8 mouse cellular contexts compared by ENCODE assay signal in the genomic region with DNA sequence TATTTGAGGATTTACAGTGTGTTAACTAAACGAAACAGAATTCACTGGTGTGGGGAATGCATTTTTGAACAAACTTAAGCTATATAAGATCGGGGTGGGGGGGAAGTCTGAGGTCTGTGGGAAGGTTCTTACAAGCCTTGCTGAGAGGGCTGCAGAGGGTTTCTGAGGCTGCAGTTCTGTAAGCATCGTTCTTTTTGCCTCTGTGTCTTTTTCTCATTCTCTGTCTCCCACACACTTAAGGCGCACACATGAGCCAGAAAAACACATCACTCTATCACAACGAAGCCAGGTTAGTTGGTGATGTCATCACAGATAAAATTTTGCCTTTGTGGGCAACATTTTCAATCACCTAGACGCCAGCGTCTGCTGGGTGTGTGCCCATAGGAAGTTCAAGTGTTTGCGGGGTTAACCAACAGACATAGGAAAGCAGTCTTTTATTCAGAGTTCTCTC.
DNase-seq lines count a peak whose midpoint lies in the region; ATAC-seq and TF ChIP-seq lines count a peak whose summit lies in the region.

No protein-coding gene starts in this region.

- H3K4me1 ChIP-seq in embryonic facial prominence, embryonic 10.5 days = peaks cover 37% of the 10 kb centered on the region
- H3K4me1 ChIP-seq in hindbrain, embryonic 11.5 days (replicated peaks; ENCODE audit: control insufficient read depth, insufficient read depth, low read length) = no peaks in the 10 kb centered on the region
- peaks cover 6% of the 10 kb centered on the region; the same call in 1 of the 2 replicates for H3K4me1 ChIP-seq in limb, embryonic 15.5 days
- H3K4me1 ChIP-seq in midbrain, postnatal 0 days (ENCODE audit: insufficient read depth, low read length) = 0 out of 2 replicates have a peak, but pooled peaks cover 1% of the 10 kb centered on the region

- peak overlapping the region; percentile 83 for H3K9ac ChIP-seq in hindbrain, embryonic 11.5 days (ENCODE audit: low read depth, low read length)
- H3K9ac ChIP-seq in limb, embryonic 15.5 days = peak overlapping the region; percentile 64; the same call in 1 of the 2 replicates
- H3K9ac ChIP-seq in midbrain, postnatal 0 days (replicated peaks; ENCODE audit: low read length, poor library complexity, severe bottlenecking) = peak overlapping the region; percentile 83

- peak; percentile 53 for ATAC-seq in hindbrain, embryonic 11.5 days (ENCODE audit: low FRiP score)
- ATAC-seq in limb, embryonic 15.5 days (ENCODE audit: insufficient number of reproducible peaks, low FRiP score, low TSS enrichment, low read depth) = peak; percentile 59; the same call in 1 of the 2 replicates
- peak; percentile 47 for ATAC-seq in midbrain, postnatal 0 days (ENCODE audit: low FRiP score)

- H3K4me2 ChIP-seq in hindbrain, embryonic 11.5 days (replicated peaks; ENCODE audit: low read depth, low read length) = peak overlapping the region; percentile 63
- peak overlapping the region; percentile 48 for H3K4me2 ChIP-seq in limb, embryonic 15.5 days
- H3K4me2 ChIP-seq in midbrain, postnatal 0 days (ENCODE audit: low read depth, low read length, poor library complexity, severe bottlenecking) = peak overlapping the region; percentile 59

- H3K36me3 ChIP-seq in embryonic facial prominence, embryonic 10.5 days (replicated peaks) = peaks cover 5% of the 10 kb centered on the region; the same call in 1 of the 2 replicates
- H3K36me3 ChIP-seq in hindbrain, embryonic 11.5 days (ENCODE audit: control insufficient read depth, insufficient read depth, low read length) = no peaks in the 10 kb centered on the region
- H3K36me3 ChIP-seq in limb, embryonic 15.5 days = no peaks in the 10 kb centered on the region
- H3K36me3 ChIP-seq in midbrain, postnatal 0 days (ENCODE audit: insufficient read depth, low read length) = no peaks in the 10 kb centered on the region

- WGBS in embryonic facial prominence, embryonic 10.5 days = 18% methylated on average over 8 of the region's 8 CpGs
- WGBS in hindbrain, embryonic 11.5 days = 16% methylated on average over 8 of the region's 8 CpGs
- 2% methylated on average over 8 of the region's 8 CpGs for WGBS in limb, embryonic 15.5 days
- under 1% methylated on average over 8 of the region's 8 CpGs for WGBS in midbrain, postnatal 0 days

- peak overlapping the region; percentile 83 for H3K27ac ChIP-seq in gastrocnemius, adult 2 months
- peak overlapping the region; percentile 91 for H3K27ac ChIP-seq in embryonic facial prominence, embryonic 10.5 days (replicated peaks)
- peak overlapping the region; percentile 94 for H3K27ac ChIP-seq in hindbrain, embryonic 11.5 days (ENCODE audit: low read depth, low read length)
- H3K27ac ChIP-seq in limb, embryonic 15.5 days = peak overlapping the region; percentile 97
- peak overlapping the region; percentile 95 for H3K27ac ChIP-seq in midbrain, postnatal 0 days (ENCODE audit: low read depth, low read length)

- H3K4me3 ChIP-seq in gastrocnemius, adult 2 months = peak overlapping the region; percentile 80
- H3K4me3 ChIP-seq in embryonic facial prominence, embryonic 10.5 days = peak overlapping the region; percentile 79
- peak overlapping the region; percentile 62 for H3K4me3 ChIP-seq in hindbrain, embryonic 11.5 days (ENCODE audit: low read depth, low read length)
- peak overlapping the region; percentile 66 for H3K4me3 ChIP-seq in limb, embryonic 15.5 days
- peak overlapping the region; percentile 70 for H3K4me3 ChIP-seq in midbrain, postnatal 0 days (ENCODE audit: low read depth, low read length)

- no peak for TF ChIP-seq CTCF in gastrocnemius, adult 2 months (IDR thresholded peaks at IDR 0.05)
- TF ChIP-seq CTCF in midbrain, postnatal 0 days (IDR thresholded peaks at IDR 0.05) = no peak

- DNase-seq in gastrocnemius, adult 2 months = no peak
- no peak for DNase-seq in gastrocnemius, postnatal 4 days (ENCODE audit: low spot score in 2 of 2)
- peak; percentile 66 for DNase-seq in CD4-positive, CD25-positive, alpha-beta regulatory T cell, adult 2 months (ENCODE audit: low read depth, low spot score)
- no peak for DNase-seq in embryonic facial prominence, embryonic 10.5 days (ENCODE audit: low spot score)
- DNase-seq in hindbrain, embryonic 11.5 days (ENCODE audit: low spot score) = no peak
- no peak for DNase-seq in midbrain, postnatal 0 days (ENCODE audit: low spot score)
- DNase-seq in c-Kit-positive CD71-positive TER-119-positive erythroid progenitor cells, embryonic 14.5 days (ENCODE audit: low spot score) = no peak

- no peaks in the 10 kb centered on the region for H3K9me3 ChIP-seq in embryonic facial prominence, embryonic 10.5 days
- H3K9me3 ChIP-seq in hindbrain, embryonic 11.5 days (ENCODE audit: control insufficient read depth, low read length) = no peaks in the 10 kb centered on the region
- no peaks in the 10 kb centered on the region for H3K9me3 ChIP-seq in limb, embryonic 15.5 days
- no peaks in the 10 kb centered on the region for H3K9me3 ChIP-seq in midbrain, postnatal 0 days (ENCODE audit: low read length)

- intact Hi-C loops in gastrocnemius, adult 2 months (cut with DNase I) = no loop called here

- H3K27me3 ChIP-seq in embryonic facial prominence, embryonic 10.5 days (replicated peaks; ENCODE audit: low read depth, poor library complexity, severe bottlenecking) = no peaks in the 10 kb centered on the region
- no peaks in the 10 kb centered on the region for H3K27me3 ChIP-seq in hindbrain, embryonic 11.5 days (ENCODE audit: control insufficient read depth, insufficient read depth, low read length)
- no peaks in the 10 kb centered on the region for H3K27me3 ChIP-seq in limb, embryonic 15.5 days
- H3K27me3 ChIP-seq in midbrain, postnatal 0 days (ENCODE audit: insufficient read depth, low read length) = no peaks in the 10 kb centered on the region
